Mouse (Mus musculus) megakaryocyte, adult 5-6 weeks (primary cell): Measurements from ENCODE around the gene Tinag. TPM values are rescaled to one million over a fixed set of nuclear protein-coding genes. Genes with fewer than 3 reads are reported as not detected.
"Not testable (repeated sequence)": the region's sequence is repeated elsewhere in the genome, so short reads cannot be mapped to it uniquely, and the experiment has no call there.

ENCODE experiments used
- ATAC-seq: 2 replicates; pipeline ENCODE4 v1.8.0; 2016; ENCODE audit warnings: mild to moderate bottlenecking, inconsistent platforms; ENCODE audit not compliant: poor library complexity, severe bottlenecking
- total RNA-seq, 2 experiments: library from RNA; stranded (forward) in 1 of 2; stranded (reverse) in 1 of 2; fragments of 153-499, 151-499 nt in 1 of 2; fragments of 221-1000, 200-1000 nt in 1 of 2; gene quantifications; 2 replicates each; pipeline versions ENCODE4 v1.2.3 to v1.2.4; 2015 to 2017

The Tinag gene
- not detected in 2 replicates for total RNA-seq (2015)
- total RNA-seq (2017): not detected in 2 replicates

- no peak for ATAC-seq
Observed at GRCm38 (mm10) chr9:77045585-77045984, at the start of gene Tinag. TSS of gene Tinag (minus strand) at chr9:77045794.

DNA sequence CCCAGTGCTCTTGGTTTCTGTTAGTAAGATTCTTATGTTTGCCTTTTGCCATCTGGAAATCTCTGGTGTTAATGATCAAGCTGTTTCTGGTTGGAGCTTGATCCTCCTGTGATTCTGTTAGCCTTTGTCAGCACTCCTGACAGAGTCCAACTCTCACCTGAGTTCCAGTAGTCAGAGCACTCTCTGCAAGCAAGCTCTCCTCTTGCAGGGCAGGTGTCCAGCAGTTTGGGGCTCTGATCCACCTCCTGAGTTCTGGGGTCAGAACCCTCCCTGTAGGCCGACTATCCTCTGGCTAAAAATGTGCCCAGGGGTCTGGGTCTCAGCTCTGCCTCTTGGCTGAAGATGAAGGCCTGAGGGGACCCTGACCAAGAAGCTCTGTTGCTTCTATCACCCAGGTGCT is 37.6 kb upstream of the Tinag start:
- not testable (repeated sequence) for ATAC-seq

DNA sequence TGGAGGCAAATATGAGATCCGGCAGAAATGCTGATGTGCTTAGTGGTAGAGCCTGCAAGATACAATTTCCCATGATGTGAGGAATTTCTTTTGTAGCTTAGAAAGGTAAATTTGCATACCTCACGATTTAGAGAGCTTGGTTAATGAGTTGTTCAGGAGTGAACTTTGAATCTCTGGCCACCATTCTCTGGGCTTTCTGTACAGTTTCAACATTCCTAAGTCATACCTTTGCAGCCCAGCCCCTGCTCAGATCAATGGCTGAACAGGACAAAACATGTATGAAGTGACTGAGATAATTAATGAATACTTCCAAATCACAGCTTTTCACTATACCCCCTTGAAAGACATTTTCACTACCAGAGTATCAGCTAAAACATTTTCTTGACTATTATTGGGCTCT is 26.1 kb upstream of the Tinag start:
- ATAC-seq: no peak

- ATAC-seq: no peak
Observed at GRCm38 (mm10) chr9:77056611-77057010, 11.0 kb upstream of the Tinag start.

GRCm38 (mm10) chr9:77054426-77055193 is 9.0 kb upstream of the Tinag start:
- no peak for ATAC-seq

DNA sequence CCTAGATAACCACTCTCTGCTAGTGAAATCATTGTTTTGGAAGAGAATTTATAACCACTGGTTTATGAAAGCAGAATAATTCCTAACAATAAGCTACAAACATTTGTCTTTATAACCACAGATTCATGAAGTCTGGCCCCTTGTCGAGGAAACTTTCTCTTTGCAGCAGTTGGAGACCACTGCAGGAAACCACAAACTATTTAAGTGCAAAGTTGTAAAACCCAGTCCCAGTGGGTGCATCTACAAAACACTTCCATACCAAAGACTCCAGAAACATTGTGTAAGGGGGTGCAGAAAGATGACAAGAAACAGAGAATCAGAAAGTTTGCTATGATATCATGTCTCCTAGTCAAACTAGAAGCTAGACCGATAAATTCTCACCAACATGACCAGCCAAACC is 5.8 kb upstream of the Tinag start:
- no peak for ATAC-seq

DNA sequence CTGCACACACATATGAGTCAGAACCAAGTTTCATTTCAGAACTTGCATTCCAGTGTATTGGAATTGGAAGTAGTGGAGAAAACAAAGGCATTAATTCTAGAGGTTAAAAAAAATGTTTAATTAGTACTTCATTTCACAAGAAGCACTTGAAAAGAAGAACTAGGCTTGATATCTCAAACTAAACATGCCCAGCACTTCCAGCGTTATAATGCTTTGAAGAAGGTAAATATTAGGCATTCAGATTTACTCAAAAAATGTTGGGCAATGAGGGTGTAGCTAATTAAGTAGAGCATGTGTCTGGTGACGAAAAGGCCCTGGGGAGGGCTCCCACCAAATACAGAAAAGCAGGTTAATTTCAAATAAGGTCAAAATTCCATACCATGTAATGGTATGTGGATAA is 4.1 kb upstream of the Tinag start:
- ATAC-seq: no peak

GRCm38 (mm10) chr9:77046067-77046715 is 597 bp upstream of the Tinag start:
- ATAC-seq: no peak

DNA sequence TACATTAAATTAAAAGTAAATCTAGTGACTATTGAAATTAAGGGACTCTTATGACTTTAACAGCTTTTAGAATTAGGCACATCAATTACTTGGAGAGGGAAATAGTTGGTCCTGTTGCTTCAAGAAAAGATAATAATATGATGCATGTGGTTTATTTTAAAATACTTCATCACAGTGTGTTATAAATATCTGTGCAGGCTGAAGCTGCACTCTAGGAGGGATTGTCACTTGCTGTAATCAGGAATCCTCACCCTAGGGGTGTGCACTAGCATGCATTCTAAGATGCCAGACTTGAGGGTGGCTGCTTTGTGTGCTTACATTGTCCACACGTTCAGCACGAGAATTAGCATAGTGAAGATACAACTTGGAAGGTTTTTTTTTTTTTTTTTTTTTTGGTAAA is 10.2 kb downstream of the Tinag start:
- ATAC-seq: no peak

DNA sequence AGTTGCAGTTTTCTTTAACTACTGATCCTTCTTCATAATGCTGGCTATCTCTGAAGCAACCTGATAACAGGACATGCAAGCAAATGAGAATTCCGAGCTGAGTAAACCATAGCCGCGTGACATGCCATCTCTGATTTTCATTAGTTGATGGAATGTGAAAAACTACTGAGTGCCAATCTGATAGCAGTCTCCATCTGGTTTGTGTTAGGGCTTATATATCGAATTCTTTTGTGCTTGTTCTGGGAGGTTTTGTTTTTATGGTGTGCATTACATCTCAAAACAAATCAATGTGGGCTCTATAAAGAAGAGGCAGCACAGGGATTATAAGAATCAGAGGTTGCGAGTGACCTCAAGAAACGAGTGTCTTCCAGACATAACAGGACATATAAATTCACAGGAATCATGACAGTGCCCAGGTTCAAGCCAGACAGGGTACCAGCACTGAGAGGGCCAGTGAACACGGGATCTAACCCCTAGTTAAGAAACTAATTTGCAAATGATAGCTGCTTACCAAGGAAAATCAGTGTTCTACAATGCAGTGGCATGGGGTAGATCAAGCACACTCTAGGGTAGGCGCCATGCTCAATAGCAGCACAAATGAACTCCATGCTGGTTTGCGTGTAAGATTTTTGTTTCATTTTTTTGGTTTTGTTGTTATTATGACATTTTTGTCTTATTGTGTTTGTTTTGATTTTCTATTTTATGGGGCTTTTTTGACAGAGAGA is 13.0 kb downstream of the Tinag start:
- no peak for ATAC-seq

- no peak for ATAC-seq
Observed at GRCm38 (mm10) chr9:77025271-77025670, 20.3 kb downstream of the Tinag start.

DNA sequence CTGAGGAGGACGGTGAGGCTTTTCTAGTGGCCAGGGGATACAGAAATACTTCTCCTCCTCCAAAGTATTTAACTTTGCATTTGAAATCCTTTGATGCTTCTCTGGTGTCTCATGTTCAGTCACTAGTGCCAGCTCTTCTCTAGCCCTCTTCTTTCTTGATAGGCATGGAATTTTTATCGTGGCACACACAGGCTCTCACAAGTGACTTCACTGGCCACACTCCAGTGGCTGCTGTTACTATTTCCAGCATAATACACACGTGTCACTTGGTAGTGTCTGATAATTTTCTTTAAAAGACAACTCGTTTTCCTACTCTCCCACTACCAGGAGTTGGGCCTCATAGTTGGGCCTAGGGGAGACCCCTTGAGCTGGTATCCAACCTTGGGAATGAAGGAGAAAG is 26.7 kb downstream of the Tinag start:
- ATAC-seq: no peak

DNA sequence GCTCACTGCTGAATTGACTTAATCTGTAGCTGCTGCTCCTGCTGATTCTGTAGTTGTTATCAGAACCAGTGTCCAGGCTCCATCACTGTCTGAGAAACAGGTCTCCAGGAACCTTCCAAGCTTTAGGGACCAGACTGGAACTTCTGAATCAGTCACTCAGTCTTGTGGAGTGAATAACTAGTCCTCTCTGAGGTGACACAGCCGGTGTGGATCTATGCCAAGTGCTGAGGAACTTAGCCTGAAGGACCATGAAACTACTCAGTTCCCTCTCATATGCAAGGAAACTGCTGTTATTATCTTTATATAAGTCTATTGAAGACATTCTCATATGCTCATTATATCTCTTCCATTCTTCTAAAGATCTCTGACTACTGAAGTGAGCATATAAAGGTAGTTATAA is 49.6 kb downstream of the Tinag start:
- 0 out of 2 replicates have a peak, but pooled peaks have one; percentile 21 for ATAC-seq

- no peak for ATAC-seq
Observed at GRCm38 (mm10) chr9:76989946-76990345, 55.6 kb downstream of the Tinag start.

DNA sequence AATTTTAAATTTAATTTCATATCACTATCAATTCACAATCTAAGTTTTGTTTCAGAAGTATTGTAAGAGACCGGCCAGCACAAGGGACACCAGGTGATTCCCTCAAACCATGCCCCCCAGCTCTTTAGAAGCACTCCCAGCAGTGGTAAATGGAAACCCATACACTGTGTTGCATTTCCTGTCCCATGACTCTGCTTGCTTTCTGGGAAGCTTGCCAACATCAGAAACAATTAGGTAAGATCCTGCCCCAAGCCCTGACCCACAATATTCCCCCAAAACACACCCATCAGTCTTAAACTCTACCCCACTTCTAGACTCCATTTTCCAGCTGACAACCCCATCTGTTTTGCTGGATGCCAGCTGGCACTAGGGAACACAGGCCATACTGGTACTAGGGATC is 110.8 kb downstream of the Tinag start:
- no peak for ATAC-seq

- ATAC-seq: no peak
Observed at GRCm38 (mm10) chr9:76915093-76915661, 130.4 kb downstream of the Tinag start.
